Mouse (Mus musculus): ENCODE measurements around the gene Sgms1. TPM values are rescaled to one million over a fixed set of nuclear protein-coding genes. Genes with fewer than 3 reads are reported as not detected.
"Not testable (repeated sequence)": the region's sequence is repeated elsewhere in the genome, so short reads cannot be mapped to it uniquely, and the experiment has no call there.

Gene Sgms1
- polyA plus RNA-seq, 1 experiment, result 42.1 TPM

DNA sequence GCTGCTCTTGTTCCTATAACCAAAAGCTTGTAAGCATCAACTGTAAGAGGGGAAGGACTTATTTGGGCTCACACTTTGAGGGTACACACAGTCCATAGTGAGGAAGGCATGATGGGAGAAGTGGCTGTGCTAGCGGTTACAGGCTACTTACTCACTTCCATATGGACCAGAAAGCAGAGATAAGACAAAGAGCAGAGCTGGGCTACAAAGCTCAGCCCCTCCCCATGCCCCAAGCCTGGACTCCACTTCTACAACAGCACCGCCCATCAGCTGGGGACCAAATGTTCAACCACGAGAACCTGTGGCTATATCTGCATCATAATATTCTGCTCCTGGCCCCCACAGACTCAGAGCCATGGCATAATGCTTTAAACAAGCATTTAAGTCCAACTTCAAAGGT lies 29.0 kb downstream of the Sgms1 start:
- TF ChIP-seq CTCF (IDR thresholded peaks at IDR 0.05; ENCODE audit: low read depth, low read length) (no peak), POLR2A (IDR thresholded peaks at IDR 0.05; ENCODE audit: borderline replicate concordance, low read depth, low read length) (no peak)
- no peak overlapping the region for H3K27ac ChIP-seq (ENCODE audit: insufficient read depth, low read depth, low read length)
- no peak overlapping the region for H3K4me3 ChIP-seq (ENCODE audit: insufficient read depth, low read length)
- peaks cover 16% of the 10 kb centered on the region for H3K4me1 ChIP-seq (ENCODE audit: control insufficient read depth, insufficient read depth, low read length)

DNA sequence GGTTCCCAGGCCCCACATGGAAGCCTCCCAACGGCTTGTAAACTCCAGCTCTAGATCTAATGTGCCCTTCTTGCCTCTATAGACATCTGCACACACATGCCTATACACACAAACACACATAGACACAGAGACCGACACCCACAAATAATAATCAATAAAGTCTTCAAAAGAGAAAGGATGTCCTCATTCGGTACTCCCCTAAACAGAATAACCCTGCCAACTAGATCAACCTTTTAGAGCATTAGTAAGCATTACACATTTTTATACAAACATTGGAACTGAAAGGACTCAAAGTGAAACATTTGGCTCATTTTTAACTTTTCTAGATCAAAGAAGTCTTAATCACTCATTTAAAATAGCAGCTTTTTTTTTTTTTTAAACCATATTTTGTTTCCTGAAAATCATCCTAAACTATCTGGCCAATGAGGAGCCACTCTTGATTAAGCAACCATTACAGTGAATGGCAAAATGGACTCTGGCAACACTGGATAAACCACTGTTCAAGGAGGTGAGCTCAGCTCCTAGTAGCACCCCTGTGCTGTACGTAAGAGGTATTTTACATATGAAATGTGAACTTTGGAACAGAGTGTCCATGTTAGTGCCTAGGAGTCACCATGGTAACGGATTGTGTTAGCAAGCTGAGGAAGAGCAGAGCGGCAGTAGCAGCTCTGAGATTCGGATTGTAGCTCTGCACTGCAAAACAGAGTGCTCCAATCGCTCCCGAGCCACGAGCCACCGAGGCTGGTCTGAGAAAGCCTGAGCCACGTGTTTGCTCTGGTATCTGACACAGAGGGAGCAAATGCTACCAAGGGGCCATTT lies 30.6 kb downstream of the Sgms1 start:
- no peak for TF ChIP-seq CTCF (IDR thresholded peaks at IDR 0.05; ENCODE audit: low read depth, low read length)
- no peak for TF ChIP-seq POLR2A (IDR thresholded peaks at IDR 0.05; ENCODE audit: borderline replicate concordance, low read depth, low read length)
- no peak overlapping the region for H3K4me3 ChIP-seq (ENCODE audit: insufficient read depth, low read length)
- no peak overlapping the region for H3K27ac ChIP-seq (ENCODE audit: insufficient read depth, low read depth, low read length)
- peaks cover 21% of the 10 kb centered on the region for H3K4me1 ChIP-seq (ENCODE audit: control insufficient read depth, insufficient read depth, low read length)

DNA sequence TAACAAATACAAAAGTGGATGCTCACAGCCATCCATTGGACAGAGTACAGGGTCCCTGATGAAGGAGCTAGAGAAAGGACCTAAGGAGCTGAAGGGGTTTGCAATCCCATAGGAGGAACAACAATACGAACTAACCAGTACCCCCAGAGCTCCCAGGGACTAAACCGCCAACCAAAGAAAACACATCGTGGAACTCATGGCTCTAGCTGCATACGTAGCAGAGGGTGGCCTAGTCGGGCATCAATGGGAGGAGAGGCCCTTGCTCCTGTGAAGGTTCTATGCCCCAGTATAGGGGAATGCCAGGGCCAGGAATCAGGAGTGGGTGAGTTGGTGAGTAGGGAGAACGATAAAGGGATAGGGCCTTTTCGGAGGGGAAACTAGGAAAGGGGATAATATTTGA lies 31.5 kb downstream of the Sgms1 start:
- H3K27ac ChIP-seq (ENCODE audit: insufficient read depth, low read depth, low read length); H3K4me3 ChIP-seq (ENCODE audit: insufficient read depth, low read length): not testable (repeated sequence)
- peaks cover 21% of the 10 kb centered on the region for H3K4me1 ChIP-seq (ENCODE audit: control insufficient read depth, insufficient read depth, low read length)

DNA sequence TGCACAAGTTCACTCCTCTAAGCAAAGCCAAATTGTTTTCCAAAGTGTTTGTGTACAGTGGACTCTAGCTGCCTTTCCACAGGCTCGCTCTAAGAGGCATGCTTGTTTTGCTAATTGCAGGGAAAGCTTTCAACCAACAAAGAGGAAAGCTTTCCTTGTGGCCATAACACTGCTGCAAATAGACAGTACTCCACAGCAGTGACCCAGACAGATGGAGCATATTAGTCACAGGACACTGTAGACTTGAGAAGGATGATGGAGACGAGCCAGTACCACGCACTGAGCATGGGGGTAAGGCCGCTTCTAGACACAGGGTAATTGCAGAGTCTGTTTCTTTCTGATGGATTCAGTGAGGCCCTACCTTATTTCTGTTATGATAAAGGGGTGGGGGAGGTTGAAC lies 33.3 kb downstream of the Sgms1 start:
- Histone ChIP-seq H3K4me3 (ENCODE audit: insufficient read depth, low read length) (no peak overlapping the region), H3K4me1 (ENCODE audit: control insufficient read depth, insufficient read depth, low read length) (peaks cover 13% of the 10 kb centered on the region), H3K27ac (ENCODE audit: insufficient read depth, low read depth, low read length) (no peak overlapping the region)
- TF ChIP-seq POLR2A (IDR thresholded peaks at IDR 0.05; ENCODE audit: borderline replicate concordance, low read depth, low read length), result no peak
- TF ChIP-seq CTCF (IDR thresholded peaks at IDR 0.05; ENCODE audit: low read depth, low read length), result no peak

DNA sequence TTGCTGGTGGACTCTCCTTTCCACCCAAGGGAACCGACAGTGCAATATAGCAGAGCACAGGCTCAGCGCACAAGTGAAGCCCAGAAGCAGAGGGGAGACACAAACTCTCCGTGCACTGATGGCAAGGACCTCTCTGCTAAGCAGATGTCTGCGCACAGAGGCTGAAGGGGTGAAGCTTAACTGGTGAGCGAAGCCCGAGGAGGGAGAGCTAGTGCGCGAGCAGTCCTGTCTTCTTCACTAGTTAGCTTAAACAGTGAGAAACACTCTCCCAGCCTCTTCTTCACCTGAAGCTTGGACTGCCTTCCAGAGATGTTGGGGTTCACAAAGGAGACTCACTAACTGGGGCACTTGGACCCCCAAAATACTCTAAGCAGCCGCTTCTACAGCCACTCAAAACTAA lies 36.1 kb downstream of the Sgms1 start:
- no peak overlapping the region for H3K4me3 ChIP-seq (ENCODE audit: insufficient read depth, low read length)
- H3K4me1 ChIP-seq (ENCODE audit: control insufficient read depth, insufficient read depth, low read length), result peaks cover 12% of the 10 kb centered on the region
- no peak for TF ChIP-seq CTCF (IDR thresholded peaks at IDR 0.05; ENCODE audit: low read depth, low read length)
- no peak overlapping the region for H3K27ac ChIP-seq (ENCODE audit: insufficient read depth, low read depth, low read length)

DNA sequence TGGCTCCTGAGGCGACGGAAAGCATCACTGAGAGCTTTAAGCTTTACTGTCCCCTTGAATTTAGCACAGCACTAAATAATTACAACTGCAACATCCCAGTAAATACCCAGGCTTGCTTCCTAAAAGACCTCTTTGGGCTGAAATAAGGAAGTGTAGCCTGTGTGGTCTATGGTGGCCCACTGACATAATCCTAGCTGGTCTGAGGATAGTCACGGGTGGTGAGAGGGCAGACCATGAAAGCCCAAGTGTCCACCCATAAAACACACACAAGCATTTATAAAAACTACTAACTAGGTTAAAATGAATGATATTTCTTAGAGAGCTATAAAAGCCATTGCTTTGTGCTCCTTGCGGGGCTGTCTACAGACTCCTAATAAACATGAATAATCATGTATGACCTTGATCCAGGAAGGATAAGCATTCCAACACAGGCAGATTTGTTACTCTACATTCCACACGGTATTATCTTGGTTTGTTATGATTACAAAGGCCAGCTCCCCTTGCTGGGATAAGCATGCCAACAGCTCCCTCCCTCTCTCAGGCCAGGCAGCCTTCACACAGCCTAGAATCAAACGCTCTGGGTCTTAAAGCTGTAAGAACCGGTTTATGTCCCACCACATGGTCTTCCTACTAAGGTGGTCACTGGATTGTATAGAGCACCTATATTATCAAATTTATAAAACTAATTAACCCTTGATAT lies 40.4 kb downstream of the Sgms1 start:
- no peak overlapping the region for H3K4me3 ChIP-seq (ENCODE audit: insufficient read depth, low read length)
- peaks cover 7% of the 10 kb centered on the region for H3K4me1 ChIP-seq (ENCODE audit: control insufficient read depth, insufficient read depth, low read length)
- no peak for TF ChIP-seq CTCF (IDR thresholded peaks at IDR 0.05; ENCODE audit: low read depth, low read length)
- no peak for TF ChIP-seq POLR2A (IDR thresholded peaks at IDR 0.05; ENCODE audit: borderline replicate concordance, low read depth, low read length)
- no peak overlapping the region for H3K27ac ChIP-seq (ENCODE audit: insufficient read depth, low read depth, low read length)

DNA sequence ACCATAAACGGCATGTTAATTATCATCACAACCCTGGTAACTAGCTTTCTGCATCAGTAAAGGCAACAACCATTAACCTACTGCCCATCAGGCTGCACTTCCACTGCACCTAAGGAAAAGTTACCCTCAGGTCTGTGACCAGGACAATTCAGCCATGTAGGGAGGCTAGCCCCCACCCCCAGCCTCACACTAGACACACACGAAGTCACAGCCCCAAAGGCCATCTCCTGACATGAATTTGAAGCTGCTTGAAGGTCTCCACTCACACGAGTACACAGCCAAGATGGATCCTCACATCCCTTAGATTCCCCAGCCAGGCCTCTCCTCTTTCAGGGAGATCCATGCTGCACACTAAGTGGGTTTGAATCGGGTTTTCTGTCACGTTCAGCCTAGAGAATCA lies 42.0 kb downstream of the Sgms1 start:
- peaks cover 7% of the 10 kb centered on the region for H3K4me1 ChIP-seq (ENCODE audit: control insufficient read depth, insufficient read depth, low read length)
- no peak overlapping the region for H3K4me3 ChIP-seq (ENCODE audit: insufficient read depth, low read length)
- no peak overlapping the region for H3K27ac ChIP-seq (ENCODE audit: insufficient read depth, low read depth, low read length)
- TF ChIP-seq POLR2A (IDR thresholded peaks at IDR 0.05; ENCODE audit: borderline replicate concordance, low read depth, low read length) (no peak), CTCF (IDR thresholded peaks at IDR 0.05; ENCODE audit: low read depth, low read length) (no peak)

DNA sequence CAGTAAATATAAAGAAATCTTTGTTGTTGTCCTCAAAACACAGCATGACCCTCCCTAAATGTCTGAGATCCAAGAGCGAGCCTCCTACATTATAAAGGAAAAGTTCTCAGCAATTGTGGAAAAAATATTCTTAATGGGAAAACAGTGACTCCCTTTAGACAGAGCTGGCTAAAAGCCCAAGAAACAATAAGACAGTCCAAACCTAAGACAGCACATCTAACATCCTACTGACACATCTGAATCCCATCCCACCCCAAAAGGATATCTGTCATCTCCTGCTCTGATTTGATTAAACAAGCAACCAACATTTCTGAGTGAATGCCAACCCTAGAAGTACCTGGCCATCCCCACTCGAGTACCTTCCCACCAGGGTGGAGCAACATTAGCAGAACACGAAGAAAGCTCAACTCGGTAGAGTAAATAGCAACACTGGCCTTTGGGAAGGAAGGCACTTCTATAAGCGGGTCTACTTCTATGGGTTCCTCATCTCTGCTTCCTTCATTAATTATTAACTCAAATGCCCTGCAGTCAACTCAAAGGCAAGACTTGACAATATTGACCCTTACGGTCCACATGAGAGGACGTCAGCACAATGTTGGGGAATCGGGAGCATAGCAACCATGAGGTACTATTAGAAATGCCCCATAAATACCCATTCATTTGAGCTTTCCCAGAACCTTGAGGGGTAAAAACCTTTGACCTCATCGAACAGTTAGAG lies 42.7 kb downstream of the Sgms1 start:
- Histone ChIP-seq H3K27ac (ENCODE audit: insufficient read depth, low read depth, low read length) (no peak overlapping the region), H3K4me3 (ENCODE audit: insufficient read depth, low read length) (no peak overlapping the region), H3K4me1 (ENCODE audit: control insufficient read depth, insufficient read depth, low read length) (peaks cover 7% of the 10 kb centered on the region)
- TF ChIP-seq CTCF (IDR thresholded peaks at IDR 0.05; ENCODE audit: low read depth, low read length), result no peak
- no peak for TF ChIP-seq POLR2A (IDR thresholded peaks at IDR 0.05; ENCODE audit: borderline replicate concordance, low read depth, low read length)

DNA sequence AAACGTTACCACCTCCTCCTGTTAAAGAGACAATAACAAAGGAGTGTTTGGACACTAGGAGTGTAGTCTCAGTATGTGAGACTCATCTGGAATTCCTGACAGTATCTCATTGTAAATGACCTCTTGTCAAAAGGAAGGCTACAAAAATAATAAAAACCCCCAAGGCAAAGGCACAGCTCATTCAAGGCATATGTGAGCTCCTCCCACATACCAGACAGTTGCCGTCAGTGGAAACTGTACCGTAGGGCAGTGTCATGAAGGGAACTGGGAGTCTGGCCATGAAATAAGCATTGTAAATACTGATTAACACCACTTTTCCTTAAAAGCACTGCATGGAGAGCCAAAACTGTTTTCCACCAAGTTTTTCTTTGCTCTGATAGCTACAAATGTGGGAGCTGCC lies 43.3 kb downstream of the Sgms1 start:
- Histone ChIP-seq H3K4me3 (ENCODE audit: insufficient read depth, low read length) (no peak overlapping the region), H3K27ac (ENCODE audit: insufficient read depth, low read depth, low read length) (no peak overlapping the region), H3K4me1 (ENCODE audit: control insufficient read depth, insufficient read depth, low read length) (peaks cover 7% of the 10 kb centered on the region)
- TF ChIP-seq POLR2A (IDR thresholded peaks at IDR 0.05; ENCODE audit: borderline replicate concordance, low read depth, low read length), result no peak
- no peak for TF ChIP-seq CTCF (IDR thresholded peaks at IDR 0.05; ENCODE audit: low read depth, low read length)

DNA sequence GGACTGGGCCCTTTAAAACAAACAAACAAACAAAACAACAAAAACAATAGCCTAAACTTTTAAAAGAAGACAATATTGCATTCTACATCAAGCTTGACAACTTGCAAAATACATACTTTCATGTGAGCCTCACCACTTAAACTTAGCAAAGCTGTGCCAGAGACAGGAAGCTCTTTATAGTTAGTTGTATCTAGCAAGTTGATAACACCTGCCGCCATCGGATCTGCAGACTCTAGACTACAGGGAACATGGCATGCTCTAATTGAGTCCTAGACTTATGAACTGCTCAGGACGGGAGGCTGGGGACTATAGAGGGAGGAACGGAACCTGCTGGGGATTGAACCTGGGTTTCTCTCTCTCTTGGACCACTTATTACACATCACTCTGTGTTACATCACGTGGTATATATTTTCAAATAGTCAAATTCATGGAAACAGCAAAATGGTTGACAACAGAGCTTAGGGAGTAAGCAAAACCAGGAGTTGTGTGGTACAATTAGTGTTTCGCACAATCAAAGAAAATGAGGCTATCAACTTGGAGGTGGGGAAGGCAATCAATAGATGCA lies 44.3 kb downstream of the Sgms1 start:
- no peak overlapping the region for H3K4me3 ChIP-seq (ENCODE audit: insufficient read depth, low read length)
- peaks cover 7% of the 10 kb centered on the region for H3K4me1 ChIP-seq (ENCODE audit: control insufficient read depth, insufficient read depth, low read length)
- H3K27ac ChIP-seq (ENCODE audit: insufficient read depth, low read depth, low read length), result no peak overlapping the region
- TF ChIP-seq POLR2A (IDR thresholded peaks at IDR 0.05; ENCODE audit: borderline replicate concordance, low read depth, low read length) (no peak), CTCF (IDR thresholded peaks at IDR 0.05; ENCODE audit: low read depth, low read length) (no peak)
